Mouse (Mus musculus): ENCODE data around the gene Olfr323. TPM values are rescaled to one million over a fixed set of nuclear protein-coding genes. Genes with fewer than 3 reads are reported as not detected.

Gene Olfr323
- total and polyA plus RNA-seq, 2 experiments from 2014 or later, result not detected

- DNase-seq (ENCODE audit: low spot score) (no peak), ATAC-seq (no peak)
- H3K9ac ChIP-seq (replicated peaks; ENCODE audit: low read length), result no peak overlapping the region
- no peak overlapping the region for H3K4me3 ChIP-seq (ENCODE audit: low read length)
- 69% methylated on average over 2 of the region's 2 CpGs for WGBS
- no peak for TF ChIP-seq CTCF (IDR thresholded peaks at IDR 0.05; ENCODE audit: low read depth)
- no peaks in the 10 kb centered on the region for H3K9me3 ChIP-seq (ENCODE audit: low read length)
- H3K4me2 ChIP-seq (ENCODE audit: low read depth, low read length), result no peak overlapping the region
- H3K27ac ChIP-seq, result no peak overlapping the region
- H3K4me1 ChIP-seq (ENCODE audit: insufficient read depth, low read length), result no peaks in the 10 kb centered on the region
- H3K27me3 ChIP-seq (ENCODE audit: insufficient read depth, low read length), result no peaks in the 10 kb centered on the region
- no peaks in the 10 kb centered on the region for H3K36me3 ChIP-seq (ENCODE audit: insufficient read depth, low read length)
Observed at GRCm38 (mm10) chr11:58604688-58605087, 25.6 kb downstream of the Olfr323 start.

GRCm38 (mm10) chr11:58602800-58603560, 27.3 kb downstream of the Olfr323 start:
- Histone ChIP-seq H3K4me3 (ENCODE audit: low read length) (no peak overlapping the region), H3K36me3 (ENCODE audit: insufficient read depth, low read length) (no peaks in the 10 kb centered on the region), H3K4me2 (ENCODE audit: low read depth, low read length) (no peak overlapping the region), H3K4me1 (ENCODE audit: insufficient read depth, low read length) (no peaks in the 10 kb centered on the region), H3K27me3 (ENCODE audit: insufficient read depth, low read length) (no peaks in the 10 kb centered on the region), H3K9me3 (ENCODE audit: low read length) (no peaks in the 10 kb centered on the region), H3K9ac (replicated peaks; ENCODE audit: low read length) (no peak overlapping the region), H3K27ac (no peak overlapping the region)
- 82% methylated on average over 6 of the region's 6 CpGs for whole genome bisulfite sequencing
- DNase-seq (ENCODE audit: low spot score), result no peak
- TF ChIP-seq CTCF (IDR thresholded peaks at IDR 0.05; ENCODE audit: low read depth), result no peak
- no peak for ATAC-seq

DNA sequence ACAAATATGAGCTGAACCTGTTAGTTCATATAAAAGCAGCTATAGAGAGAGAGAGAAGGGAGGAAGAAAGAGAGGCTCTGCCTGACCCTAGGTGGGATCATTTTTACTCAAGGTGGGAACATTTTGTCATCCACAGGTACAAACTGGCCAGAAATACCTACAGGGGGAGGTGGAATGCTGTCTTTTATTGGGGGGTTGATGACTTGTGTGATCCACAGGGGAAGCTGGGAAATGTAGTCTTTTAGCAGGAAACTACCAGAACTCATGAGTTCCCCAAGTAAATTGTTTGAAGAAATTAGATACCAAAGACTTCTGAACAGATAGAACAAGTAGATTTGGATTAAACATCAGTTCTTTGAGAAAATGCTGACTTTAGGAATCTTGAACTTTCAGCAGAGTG, 28.2 kb downstream of the Olfr323 start:
- no peaks in the 10 kb centered on the region for H3K9me3 ChIP-seq (ENCODE audit: low read length)
- no peak overlapping the region for H3K9ac ChIP-seq (replicated peaks; ENCODE audit: low read length)
- no peaks in the 10 kb centered on the region for H3K27me3 ChIP-seq (ENCODE audit: insufficient read depth, low read length)
- no peak overlapping the region for H3K4me2 ChIP-seq (ENCODE audit: low read depth, low read length)
- ATAC-seq (no peak), DNase-seq (ENCODE audit: low spot score) (no peak)
- no peak overlapping the region for H3K27ac ChIP-seq
- H3K4me3 ChIP-seq (ENCODE audit: low read length), result no peak overlapping the region
- no peaks in the 10 kb centered on the region for H3K36me3 ChIP-seq (ENCODE audit: insufficient read depth, low read length)
- TF ChIP-seq CTCF (IDR thresholded peaks at IDR 0.05; ENCODE audit: low read depth), result no peak
- no peaks in the 10 kb centered on the region for H3K4me1 ChIP-seq (ENCODE audit: insufficient read depth, low read length)

- no peak overlapping the region for H3K4me3 ChIP-seq (ENCODE audit: low read length)
- no peaks in the 10 kb centered on the region for H3K27me3 ChIP-seq (ENCODE audit: insufficient read depth, low read length)
- no peaks in the 10 kb centered on the region for H3K36me3 ChIP-seq (ENCODE audit: insufficient read depth, low read length)
- TF ChIP-seq CTCF (IDR thresholded peaks at IDR 0.05; ENCODE audit: low read depth), result no peak
- 87% methylated on average over 13 of the region's 13 CpGs for WGBS
- H3K9ac ChIP-seq (replicated peaks; ENCODE audit: low read length), result no peak overlapping the region
- no peaks in the 10 kb centered on the region for H3K4me1 ChIP-seq (ENCODE audit: insufficient read depth, low read length)
- ATAC-seq, result no peak
- H3K9me3 ChIP-seq (ENCODE audit: low read length), result no peaks in the 10 kb centered on the region
- H3K27ac ChIP-seq, result no peak overlapping the region
- DNase-seq (ENCODE audit: low spot score), result no peak
- H3K4me2 ChIP-seq (ENCODE audit: low read depth, low read length), result no peak overlapping the region
Observed at GRCm38 (mm10) chr11:58597837-58598236, 32.5 kb downstream of the Olfr323 start.

DNA sequence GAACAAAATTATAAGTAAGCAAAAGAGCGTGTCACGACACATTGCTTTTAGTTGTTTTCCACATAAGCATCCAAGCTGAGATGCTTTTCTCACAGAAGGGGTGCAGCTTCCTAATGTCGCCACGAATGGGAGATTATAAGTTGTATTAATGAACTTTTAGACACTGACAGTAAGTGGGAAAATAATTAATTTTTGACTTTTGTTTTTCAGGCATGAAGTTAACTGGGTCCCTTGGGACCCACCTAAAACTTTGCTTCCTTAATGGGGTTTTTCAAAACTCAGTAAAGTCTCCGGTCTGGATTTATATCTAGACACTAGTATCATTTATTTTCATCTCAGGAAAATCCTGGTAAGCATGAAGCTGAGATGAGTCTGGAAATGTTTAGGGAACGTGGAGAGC, 35.5 kb downstream of the Olfr323 start, which contains the start of gene Olfr324:
Olfr324 (plus strand) TSS at position 301 of the 400 bp plus-strand sequence.
- H3K27ac ChIP-seq, result no peak within 1 kb of the TSS
- ATAC-seq, result no peak
- no peaks in the 10 kb centered on the region for H3K36me3 ChIP-seq (ENCODE audit: insufficient read depth, low read length)
- no peaks in the 10 kb centered on the region for H3K4me1 ChIP-seq (ENCODE audit: insufficient read depth, low read length)
- H3K9ac ChIP-seq (replicated peaks; ENCODE audit: low read length), result no peak within 1 kb of the TSS
- no peaks in the 10 kb centered on the region for H3K9me3 ChIP-seq (ENCODE audit: low read length)
- H3K27me3 ChIP-seq (ENCODE audit: insufficient read depth, low read length), result no peaks in the 10 kb centered on the region
- TF ChIP-seq CTCF (IDR thresholded peaks at IDR 0.05; ENCODE audit: low read depth), result no peak
- H3K4me3 ChIP-seq (ENCODE audit: low read length), result no peak within 1 kb of the TSS
- no peak within 1 kb of the TSS for H3K4me2 ChIP-seq (ENCODE audit: low read depth, low read length)
- 84% methylated on average over 6 of the region's 6 CpGs for WGBS
- DNase-seq (ENCODE audit: low spot score), result no peak

DNA sequence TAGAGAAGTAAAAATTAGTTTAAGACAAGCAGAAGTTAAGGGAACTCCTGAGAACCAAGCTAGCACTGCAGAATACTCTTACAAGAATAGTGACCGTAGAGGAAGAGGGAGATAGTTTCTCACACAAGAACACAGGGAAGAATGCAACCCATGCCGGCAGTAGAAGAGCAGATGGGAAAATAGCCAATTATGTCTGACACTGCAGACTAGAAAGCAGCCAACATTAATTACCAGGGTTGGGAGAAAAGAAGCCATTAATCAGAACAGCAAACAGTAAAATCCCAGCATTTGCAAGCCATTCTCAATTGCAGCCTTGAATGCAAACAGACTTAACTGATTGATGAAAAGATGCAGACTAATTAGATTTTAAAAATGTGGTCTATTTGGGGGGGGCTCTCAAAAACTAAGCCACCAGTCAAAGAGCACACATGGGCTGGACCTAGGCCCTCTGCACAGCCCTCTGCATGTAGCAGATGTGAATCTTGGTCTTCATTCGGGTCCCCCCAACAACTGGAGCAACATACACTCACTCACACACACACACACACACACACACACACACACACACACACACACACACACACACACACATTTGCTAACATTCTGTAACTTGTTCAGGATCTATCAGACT, 41.6 kb downstream of the Olfr323 start:
- 43% methylated on average over 3 of the region's 3 CpGs for WGBS
- no peak for TF ChIP-seq CTCF (IDR thresholded peaks at IDR 0.05; ENCODE audit: low read depth)
- Histone ChIP-seq H3K9me3 (ENCODE audit: low read length) (no peaks in the 10 kb centered on the region), H3K4me1 (ENCODE audit: insufficient read depth, low read length) (no peaks in the 10 kb centered on the region), H3K9ac (replicated peaks; ENCODE audit: low read length) (no peak overlapping the region), H3K4me3 (ENCODE audit: low read length) (no peak overlapping the region), H3K27ac (no peak overlapping the region), H3K27me3 (ENCODE audit: insufficient read depth, low read length) (no peaks in the 10 kb centered on the region), H3K36me3 (ENCODE audit: insufficient read depth, low read length) (no peaks in the 10 kb centered on the region), H3K4me2 (ENCODE audit: low read depth, low read length) (no peak overlapping the region)
- ATAC-seq (no peak), DNase-seq (ENCODE audit: low spot score) (peak; percentile 27)

DNA sequence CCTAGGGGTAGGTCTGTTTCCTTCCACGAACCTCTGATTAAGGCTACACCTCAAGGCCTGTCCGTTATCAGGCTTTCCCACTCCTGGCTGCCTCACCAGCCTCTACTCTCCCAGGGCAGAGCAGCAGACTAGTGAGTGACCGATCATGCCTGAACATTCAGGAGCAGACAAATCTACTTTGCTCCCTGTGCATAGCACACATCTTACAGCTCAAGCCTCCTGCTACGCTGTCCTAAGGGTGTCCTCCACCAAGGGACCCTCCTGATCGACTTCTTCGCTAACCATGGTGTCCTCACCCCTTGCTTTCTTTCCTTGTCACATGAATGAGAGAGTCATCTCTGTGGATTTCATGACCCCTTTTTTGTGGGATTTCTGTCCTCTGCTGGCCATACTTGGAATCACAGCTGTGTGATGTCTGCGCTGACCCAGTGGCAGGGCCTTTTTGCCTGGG, 42.4 kb downstream of the Olfr323 start:
- WGBS, result 66% methylated on average over 7 of the region's 7 CpGs
- DNase-seq (ENCODE audit: low spot score) (peak; percentile 47), ATAC-seq (no peak)
- no peaks in the 10 kb centered on the region for H3K9me3 ChIP-seq (ENCODE audit: low read length)
- no peak overlapping the region for H3K4me2 ChIP-seq (ENCODE audit: low read depth, low read length)
- H3K27ac ChIP-seq, result no peak overlapping the region
- H3K27me3 ChIP-seq (ENCODE audit: insufficient read depth, low read length), result no peaks in the 10 kb centered on the region
- no peak overlapping the region for H3K4me3 ChIP-seq (ENCODE audit: low read length)
- no peaks in the 10 kb centered on the region for H3K36me3 ChIP-seq (ENCODE audit: insufficient read depth, low read length)
- no peaks in the 10 kb centered on the region for H3K4me1 ChIP-seq (ENCODE audit: insufficient read depth, low read length)
- peak; percentile 85 for TF ChIP-seq CTCF (IDR thresholded peaks at IDR 0.05; ENCODE audit: low read depth)
- no peak overlapping the region for H3K9ac ChIP-seq (replicated peaks; ENCODE audit: low read length)

All from hindbrain, postnatal 0 days (tissue).